Mouse (Mus musculus) heart, postnatal 0 days (tissue): ENCODE measurements around the gene Rnf157. TPM values are rescaled to one million over a fixed set of nuclear protein-coding genes. Genes with fewer than 3 reads are reported as not detected.
"Not testable (repeated sequence)": the region's sequence is repeated elsewhere in the genome, so short reads cannot be mapped to it uniquely, and the experiment has no call there.

Experiments
- ATAC-seq: fragments of 200-750 bp; cut with Nextera tagmentation; 2 replicates; pipeline ENCODE4 v1.8.0; 2017; ENCODE audit warnings: low read depth, moderate number of reproducible peaks, moderate library complexity; ENCODE audit not compliant: insufficient read depth
- DNase-seq: peaks from one replicate; pipeline ENCODE4 v3.0.0-alpha.2; 2016; ENCODE audit warnings: low spot score
- H3K27ac ChIP-seq: fragments of 300-500 bp; sonication (generic); 2 replicates; pipeline ENCODE4 v1.5.1; 2014; ENCODE audit warnings: low read depth, mild to moderate bottlenecking
- H3K27me3 ChIP-seq: fragments of 300-500 bp; sonication (generic); 2 replicates; pipeline ENCODE4 v1.6.1; 2014; ENCODE audit warnings: low read length, mixed read lengths; ENCODE audit not compliant: control insufficient read depth, insufficient read depth
- H3K36me3 ChIP-seq: fragments of 300-500 bp; sonication (generic); replicated peaks from 2 replicates; pipeline ENCODE4 v1.6.1; 2014; ENCODE audit warnings: low read length, mixed read lengths; ENCODE audit not compliant: control insufficient read depth, insufficient read depth
- H3K4me1 ChIP-seq: fragments of 300-500 bp; sonication (generic); 2 replicates; pipeline ENCODE4 v1.6.1; 2014; ENCODE audit warnings: antibody characterized with exemption; ENCODE audit not compliant: control insufficient read depth, insufficient read depth
- H3K4me2 ChIP-seq: fragments of 300-500 bp; sonication (generic); 2 replicates; pipeline ENCODE4 v1.6.1; 2014; ENCODE audit warnings: low read depth, mild to moderate bottlenecking, low read length, moderate library complexity
- H3K4me3 ChIP-seq: fragments of 300-500 bp; sonication (generic); 2 replicates; pipeline ENCODE4 v1.5.1; 2014; ENCODE audit warnings: low read depth, low read length
- H3K9ac ChIP-seq: fragments of 300-500 bp; sonication (generic); replicated peaks from 2 replicates; pipeline ENCODE4 v1.6.1; 2014; ENCODE audit warnings: low read depth, low read length, mixed read lengths
- H3K9me3 ChIP-seq: fragments of 300-500 bp; sonication (generic); replicated peaks from 2 replicates; pipeline ENCODE4 v1.6.1; 2016; ENCODE audit warnings: low read length; ENCODE audit not compliant: control insufficient read depth
- CTCF ChIP-seq: IDR thresholded peaks from 2 replicates; pipeline ENCODE4 v1.5.1; 2016; ENCODE audit warnings: antibody characterized with exemption, control low read depth, low read depth
- EP300 ChIP-seq: IDR thresholded peaks from 2 replicates; pipeline ENCODE4 v1.6.1; 2016; ENCODE audit warnings: antibody characterized with exemption, low read depth
- WGBS: fragments of 180-500 bp; shearing (Covaris S2); extraction: QIAGEN DNeasy Blood & Tissue Kit; methylation state at CpG from one replicate; pipeline ENCODE4 v1.1.7; 2014; 5-methylcytosine and 5-hydroxymethylcytosine counted together
- polyA plus RNA-seq: library from polyadenylated mRNA; unstranded; fragments of >200 nt; fragmentation: Nextera tagmentation; extraction: Ambion mirVana; gene quantifications from 2 replicates; pipeline ENCODE4 v1.2.1, GENCODE M21; 2015
- total RNA-seq: library from RNA; depleted of rRNA; stranded (reverse); fragments of >200 nt; gene quantifications from 2 replicates; pipeline ENCODE4 v1.2.3, GENCODE M21; 2014; ENCODE audit warnings: low replicate concordance

Rnf157 gene
- total and polyA plus RNA-seq, 2 experiments from 2014 or later: 3.5 to 10.8 TPM

DNA sequence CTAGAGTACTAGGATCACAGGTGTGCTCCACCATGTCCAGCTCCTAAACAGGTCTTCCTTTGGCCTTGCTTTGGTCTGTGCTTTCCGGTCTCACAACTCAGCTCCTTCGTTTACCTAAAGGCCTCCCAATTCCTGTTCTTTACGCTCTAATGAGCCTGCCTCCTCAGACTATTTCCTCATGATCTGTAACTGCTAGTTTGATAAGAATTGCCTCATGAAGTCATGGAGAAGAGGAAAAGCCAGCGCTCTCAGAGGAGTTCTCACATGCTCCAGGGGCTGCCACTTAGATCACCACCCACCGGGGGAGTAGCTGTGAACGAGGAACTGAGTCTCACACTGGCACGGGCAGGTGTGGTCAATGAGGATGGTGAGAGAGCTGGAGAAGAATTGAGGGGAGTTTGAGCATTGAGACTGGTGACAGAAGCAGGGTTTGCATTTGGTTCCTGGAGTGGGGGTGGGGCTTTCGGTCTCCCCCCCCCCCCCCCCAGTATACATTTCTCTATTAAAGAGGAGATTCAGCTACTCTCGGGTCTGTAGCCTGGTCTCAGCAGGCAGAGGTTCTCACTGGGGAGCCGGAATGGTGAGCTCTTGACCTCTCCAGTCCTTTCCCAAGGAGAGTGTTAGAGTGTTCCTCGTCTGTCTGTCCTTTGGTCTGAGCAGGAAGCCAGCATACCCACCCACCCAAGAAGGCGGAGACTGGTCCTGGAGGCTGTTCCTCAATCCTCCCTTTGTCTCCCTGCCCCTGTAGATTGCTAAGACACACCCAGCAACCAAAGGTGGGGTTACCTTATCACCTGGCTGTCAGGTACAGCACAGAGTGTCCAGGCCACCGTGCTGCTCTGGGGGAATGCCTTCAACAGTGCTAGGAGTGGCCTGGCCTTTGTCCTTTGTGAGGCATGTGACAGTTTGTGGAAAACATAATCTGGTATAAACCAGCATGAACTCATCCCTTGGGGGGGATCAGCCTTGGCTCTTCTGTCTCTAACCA lies 16.3 kb upstream of the Rnf157 start:
- DNase-seq (no peak), ATAC-seq (no peak)
- Histone ChIP-seq H3K36me3 (no peaks in the 10 kb centered on the region), H3K9me3 (no peaks in the 10 kb centered on the region), H3K4me1 (peaks cover 10% of the 10 kb centered on the region), H3K4me3 (no peak overlapping the region), H3K4me2 (no peak overlapping the region), H3K27me3 (no peaks in the 10 kb centered on the region), H3K27ac (no peak overlapping the region), H3K9ac (no peak overlapping the region)
- TF ChIP-seq CTCF: no peak
- no peak for TF ChIP-seq EP300
- WGBS: 37% methylated on average over 13 of the region's 13 CpGs

DNA sequence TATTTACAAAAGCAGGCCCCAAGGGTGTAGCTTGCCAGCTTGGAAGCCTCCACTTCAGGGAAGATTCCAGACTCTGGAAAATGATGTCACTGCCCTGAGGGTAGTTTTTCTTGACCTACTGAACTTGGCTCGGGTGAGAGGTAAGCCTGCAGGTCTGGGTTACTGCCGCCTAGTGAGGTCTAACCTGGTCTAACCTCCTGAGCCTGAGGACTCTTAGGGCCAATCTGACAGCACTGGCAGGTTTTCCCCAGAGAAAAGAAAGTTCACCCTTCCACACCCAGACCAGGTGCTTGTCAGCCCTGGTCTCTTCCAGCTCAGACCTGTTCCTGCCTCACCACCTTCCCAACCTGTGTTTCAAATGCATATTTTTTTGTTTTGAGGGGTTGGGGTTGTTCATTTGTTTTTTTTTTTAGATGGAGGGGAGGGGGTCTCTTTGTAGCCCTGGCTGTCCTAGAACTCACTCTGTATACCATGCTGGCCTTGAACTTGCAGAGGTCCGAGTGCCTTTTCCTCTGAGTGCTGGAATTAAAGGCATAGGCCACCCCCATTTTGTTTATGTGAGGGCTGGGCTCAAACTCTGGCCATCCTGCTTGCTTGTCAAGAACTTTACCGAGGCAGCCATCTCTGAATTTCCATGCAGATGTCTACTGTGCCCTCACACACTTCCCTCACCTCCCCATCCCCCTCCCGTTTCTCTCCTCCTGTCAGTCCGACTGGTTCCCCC lies 14.2 kb upstream of the Rnf157 start:
- DNase-seq: no peak

DNA sequence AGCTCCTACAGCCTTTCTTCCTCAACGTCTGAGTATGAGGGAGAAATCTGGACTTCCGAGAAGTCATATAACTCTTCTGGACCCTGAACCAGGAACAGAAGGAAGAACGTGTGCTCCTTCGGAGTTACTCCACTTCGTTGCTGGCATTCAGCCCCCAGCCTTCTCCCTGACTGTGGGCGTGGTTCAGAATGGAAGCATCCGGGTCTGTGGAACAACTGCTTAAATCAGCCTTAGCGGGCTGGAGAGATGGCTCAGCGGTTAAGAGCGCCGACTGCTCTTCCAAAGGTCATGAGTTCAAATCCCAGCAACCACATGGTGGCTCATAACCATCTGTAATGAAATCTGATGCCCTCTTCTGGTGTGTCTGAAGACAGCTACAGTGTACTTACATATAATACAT lies 13.5 kb upstream of the Rnf157 start:
- DNase-seq, H3K9me3 ChIP-seq, H3K27ac ChIP-seq, ATAC-seq, H3K4me3 ChIP-seq, H3K4me1 ChIP-seq, H3K9ac ChIP-seq, H3K4me2 ChIP-seq, H3K36me3 ChIP-seq, H3K27me3 ChIP-seq: not testable (repeated sequence)
- 76% methylated on average over 11 of the region's 11 CpGs for WGBS

More for the DNA sequence above, 14.2 kb upstream of the Rnf157 start:
- Histone ChIP-seq H3K27me3 (no peaks in the 10 kb centered on the region), H3K4me1 (peaks cover 10% of the 10 kb centered on the region), H3K36me3 (no peaks in the 10 kb centered on the region), H3K9ac (no peak overlapping the region), H3K9me3 (no peaks in the 10 kb centered on the region), H3K27ac (no peak overlapping the region), H3K4me3 (no peak overlapping the region), H3K4me2 (no peak overlapping the region)
- TF ChIP-seq CTCF (no peak), EP300 (no peak)
- no peak for ATAC-seq
- 75% methylated on average over 6 of the region's 6 CpGs for WGBS

DNA sequence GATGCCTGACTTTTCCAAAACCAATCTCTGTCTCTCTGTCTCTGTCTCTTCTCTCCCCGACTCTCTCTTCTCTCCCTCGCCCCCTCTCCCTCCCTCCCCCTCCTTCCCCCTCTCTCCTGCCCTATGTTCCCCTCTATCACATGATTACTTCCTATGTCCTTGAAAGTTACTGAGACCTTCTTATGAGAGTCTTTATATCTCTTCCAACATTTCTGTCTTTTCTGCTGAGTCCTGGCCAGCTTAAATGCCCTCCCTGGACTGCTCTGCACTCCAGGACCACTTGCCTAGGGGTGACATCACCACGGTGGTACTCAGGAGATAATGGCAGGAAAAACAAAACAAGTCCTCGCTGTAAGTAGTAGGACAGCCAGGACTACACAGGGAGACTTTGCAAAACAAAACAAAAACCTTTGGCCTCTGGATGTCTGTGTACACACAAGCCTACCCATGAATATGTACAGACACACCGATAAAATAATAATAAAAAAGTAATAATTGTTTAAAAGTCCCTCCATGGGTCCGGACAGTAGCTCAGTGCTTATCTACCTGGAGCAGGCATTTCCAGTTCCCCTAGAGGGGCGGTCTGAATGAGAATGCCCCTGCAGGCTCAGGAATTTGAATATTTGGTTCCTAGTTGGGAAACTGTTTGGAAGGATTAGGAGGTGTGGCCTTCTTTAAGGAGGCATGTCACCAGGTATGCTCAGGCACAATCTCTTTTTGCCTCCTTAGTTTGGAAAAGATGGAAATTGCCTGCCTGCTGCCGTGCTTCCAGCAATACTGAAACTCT lies 12.0 kb upstream of the Rnf157 start:
- H3K4me1 ChIP-seq: 0 out of 2 replicates have a peak, but pooled peaks cover 4% of the 10 kb centered on the region
- no peak for ATAC-seq
- H3K27ac ChIP-seq: no peak overlapping the region
- no peak overlapping the region for H3K4me2 ChIP-seq
- no peak for TF ChIP-seq CTCF
- H3K9me3 ChIP-seq: no peaks in the 10 kb centered on the region
- no peaks in the 10 kb centered on the region for H3K27me3 ChIP-seq
- H3K4me3 ChIP-seq: no peak overlapping the region
- DNase-seq: no peak
- H3K36me3 ChIP-seq: no peaks in the 10 kb centered on the region
- H3K9ac ChIP-seq: no peak overlapping the region
- WGBS: 32% methylated on average over 8 of the region's 8 CpGs

DNA sequence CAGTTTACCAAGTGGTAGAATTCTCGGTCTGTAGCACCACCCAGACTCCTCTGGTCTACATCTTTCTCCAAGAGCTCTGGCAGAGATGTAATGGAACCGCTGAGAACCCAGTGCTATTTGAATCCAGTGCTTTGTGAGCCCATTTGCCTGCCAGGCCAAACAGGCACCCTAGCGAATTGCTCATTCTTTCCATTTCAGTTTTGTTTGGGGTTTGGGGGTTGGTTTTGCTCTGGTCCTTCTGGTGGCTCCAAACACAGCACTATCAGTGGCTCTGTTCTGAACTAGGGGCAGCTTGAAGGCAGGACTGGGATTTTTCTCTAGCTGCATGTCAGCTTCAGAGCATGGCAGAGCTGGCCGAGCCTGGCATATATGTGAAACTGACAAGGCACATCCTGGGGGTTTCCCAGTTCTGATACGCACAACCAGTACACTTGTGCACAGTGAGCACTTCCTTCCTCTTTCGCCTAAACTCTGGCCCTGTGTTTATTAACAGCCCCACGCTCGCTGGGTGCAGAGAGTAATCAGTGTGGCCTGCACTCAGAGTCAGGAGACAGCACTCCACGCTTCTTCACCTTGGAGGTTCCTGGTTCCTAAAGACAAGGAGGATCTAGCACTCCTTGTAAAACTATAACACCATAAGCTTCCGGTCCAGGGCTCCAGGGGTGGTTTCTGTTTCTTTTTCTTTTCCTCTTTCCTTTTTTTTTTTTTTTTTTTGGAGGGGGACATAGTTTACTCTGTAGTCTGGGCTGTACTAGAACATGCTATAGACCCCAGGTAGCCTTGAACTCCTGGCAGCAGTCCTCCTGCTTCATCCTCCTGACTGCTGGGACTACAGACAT lies 11.2 kb upstream of the Rnf157 start:
- H3K4me2 ChIP-seq: no peak overlapping the region
- TF ChIP-seq EP300 (no peak), CTCF (no peak)
- peak overlapping the region; percentile 29; the same call in 1 of the 2 replicates for H3K9ac ChIP-seq
- DNase-seq: no peak
- no peaks in the 10 kb centered on the region for H3K36me3 ChIP-seq
- no peak overlapping the region for H3K4me3 ChIP-seq
- peak overlapping the region; percentile 61 for H3K27ac ChIP-seq
- ATAC-seq: peak; percentile 36; the same call in 1 of the 2 replicates
- 64% methylated on average over 10 of the region's 10 CpGs for WGBS
- H3K9me3 ChIP-seq: no peaks in the 10 kb centered on the region
- H3K4me1 ChIP-seq: no peaks in the 10 kb centered on the region
- H3K27me3 ChIP-seq: no peaks in the 10 kb centered on the region
